Mouse (Mus musculus): ENCODE measurements around the gene Ralgds. TPM values are rescaled to one million over a fixed set of nuclear protein-coding genes. Genes with fewer than 3 reads are reported as not detected.

Gene Ralgds
- total RNA-seq, 2 experiments from 2014 or later: 155 to 158 TPM

DNA sequence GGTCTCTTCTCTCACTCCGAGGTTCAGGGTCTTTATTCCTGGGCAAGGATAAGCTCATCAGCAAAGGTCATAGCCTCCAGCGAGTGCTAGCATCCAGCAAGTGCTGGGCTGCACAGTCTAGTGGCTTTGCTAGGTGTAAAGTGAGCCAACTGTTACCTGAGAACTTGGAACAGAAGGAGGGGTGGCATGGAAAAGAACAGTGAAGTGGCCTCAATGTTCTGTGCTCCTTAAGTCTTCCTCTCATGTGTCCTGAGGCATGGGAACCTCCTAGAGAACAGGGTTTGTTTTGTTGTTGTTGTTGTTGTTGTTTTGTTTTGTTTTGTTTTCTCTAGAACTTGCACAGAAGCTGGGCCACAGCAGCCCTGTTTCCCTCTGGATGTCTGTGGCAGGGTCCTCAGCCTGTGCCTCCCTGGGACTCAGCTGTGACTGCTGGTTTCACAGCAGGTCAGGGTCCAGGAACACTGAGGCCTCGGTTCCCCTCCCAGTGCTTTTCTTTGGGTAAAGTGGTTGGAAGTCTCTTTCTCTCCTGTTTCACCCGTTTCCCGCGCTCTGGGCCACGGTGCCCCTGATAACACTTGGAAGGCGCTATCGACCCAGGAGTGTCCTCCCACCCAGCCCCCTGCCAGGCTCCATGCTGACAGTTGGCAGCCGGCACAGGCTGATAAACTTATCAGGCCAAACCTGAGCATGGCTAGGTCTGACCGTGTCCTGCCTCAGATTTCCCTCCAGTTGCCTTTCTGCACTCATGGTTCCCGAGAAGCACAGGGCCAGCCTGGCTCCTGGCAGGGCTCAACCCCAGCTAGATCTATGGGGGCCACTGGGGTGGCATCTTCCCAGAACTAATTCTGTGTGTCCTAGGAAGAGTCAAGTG is 89.0 kb downstream of the Ralgds start:
- no peak for DNase-seq (ENCODE audit: low spot score in 2 of 2)

Other genes starting within 250 kb of the Ralgds start
- gene Ppp1r26, start 66.3 kb upstream of the Ralgds start, total RNA-seq (2021): 10 to 100 TPM; 20.2 to 21.9 TPM
- 1 to 10 TPM; 5.1 to 6.8 TPM for gene 1700007K13Rik, start 46.8 kb upstream of the Ralgds start, total RNA-seq (2021)
- gene Mrps2, start 45.1 kb upstream of the Ralgds start, total RNA-seq (2021): 10 to 100 TPM; 37.2 to 37.4 TPM
- gene Gbgt1, start 16.2 kb upstream of the Ralgds start, total RNA-seq (2021): 1 to 10 TPM; 1.2 to 1.9 TPM
- gene Gm10134, start 7.0 kb upstream of the Ralgds start, total RNA-seq (2021): 1 to 10 TPM in 1 of 2 experiments, not detected in 1; 1.2 TPM
- not detected for gene Cel, start 50.3 kb downstream of the Ralgds start, total RNA-seq (2021)
- gene Gtf3c5, start 70.6 kb downstream of the Ralgds start, total RNA-seq (2021): 10 to 100 TPM; 19.2 to 19.5 TPM
- not detected for gene Gfi1b, start 108.9 kb downstream of the Ralgds start, total RNA-seq (2021)
- gene Tsc1, start 128.1 kb downstream of the Ralgds start, total RNA-seq (2021): 10 to 100 TPM; 43.8 to 44.8 TPM
- gene Spaca9, start 186.6 kb downstream of the Ralgds start, total RNA-seq (2021): under 1 TPM in 1 of 2 experiments, not detected in 1; 0.96 TPM
- 1 to 10 TPM; 1.8 TPM for gene Ak8, start 187.0 kb downstream of the Ralgds start, total RNA-seq (2021)

Measured in layer of hippocampus, postnatal 10 days (tissue).